Mouse (Mus musculus): ENCODE data around the gene Ncmap.
A peak's percentile ranks its signal among the peaks of the same experiment; 100 is the strongest.

Gene Ncmap

DNA sequence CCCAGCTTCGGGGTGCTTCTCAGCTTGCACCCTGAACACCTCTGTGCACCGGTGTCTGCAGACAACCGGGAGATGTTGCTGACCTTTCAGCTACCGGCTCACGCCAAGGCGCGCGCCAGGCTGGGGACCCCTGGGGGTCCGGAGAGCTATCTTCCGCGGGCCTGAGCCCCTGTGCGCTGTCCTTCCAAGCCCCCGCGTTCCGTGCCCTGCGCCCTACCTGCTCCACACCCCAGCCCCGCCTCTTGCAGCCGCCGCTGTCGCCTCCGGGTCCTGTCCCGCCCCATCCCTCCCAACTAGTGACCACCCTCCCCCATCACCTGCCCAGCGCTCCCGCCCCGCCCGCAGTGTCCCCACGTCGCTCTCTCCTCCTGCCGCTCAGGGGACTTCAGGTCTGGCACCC lies at the start of gene Ncmap:
Gene Ncmap, minus strand, starts transcription at position 237 of the 400 bp plus-strand sequence.
- DNase-seq, result no peak

DNA sequence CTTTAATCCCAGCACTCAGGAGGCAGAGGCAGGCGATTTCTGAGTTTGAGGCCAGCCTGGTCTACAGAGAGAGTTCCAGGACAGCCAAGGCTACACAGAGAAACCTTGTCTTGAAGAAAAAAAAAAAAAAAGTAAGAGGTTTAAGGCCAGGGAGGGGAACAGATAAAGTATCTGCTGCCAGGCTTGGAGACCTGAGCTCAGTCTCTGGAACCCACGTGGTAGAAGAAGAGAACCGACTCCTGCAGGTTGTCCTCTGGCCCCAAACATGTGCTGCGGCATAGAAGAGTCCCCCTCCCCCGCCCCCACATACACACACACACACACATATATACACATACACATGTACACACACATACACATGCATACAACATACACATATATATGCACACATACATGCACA lies 44.4 kb upstream of the Ncmap start:
- DNase-seq, result no peak

DNA sequence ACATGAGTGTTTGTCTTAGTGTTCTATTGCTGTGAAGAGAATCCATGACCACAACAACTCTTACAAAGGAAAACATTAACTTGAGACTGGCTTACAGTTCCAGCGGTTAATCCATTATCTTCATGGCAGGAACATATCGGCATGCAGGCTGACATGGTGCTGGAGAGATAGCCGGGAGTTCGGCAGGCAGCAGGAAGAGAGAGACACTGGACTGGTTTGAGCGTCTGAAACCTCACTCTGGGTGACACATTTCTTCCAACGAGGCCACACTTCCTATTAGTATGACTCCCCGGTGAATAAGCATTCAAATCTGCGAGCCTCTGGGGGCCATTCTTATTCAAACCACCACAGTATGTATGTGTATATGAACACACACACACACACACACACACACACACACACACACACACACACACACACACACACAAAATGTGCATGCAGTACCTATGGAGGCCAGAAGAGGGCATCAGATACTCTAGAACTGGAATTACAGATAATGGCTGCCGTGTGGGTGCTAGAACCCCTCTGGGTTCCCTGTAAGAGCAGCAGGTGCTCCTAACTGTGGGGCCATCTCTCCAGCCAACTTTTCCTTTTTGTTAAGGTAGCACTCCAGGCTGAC lies 42.0 kb upstream of the Ncmap start:
- DNase-seq, result no peak

DNA sequence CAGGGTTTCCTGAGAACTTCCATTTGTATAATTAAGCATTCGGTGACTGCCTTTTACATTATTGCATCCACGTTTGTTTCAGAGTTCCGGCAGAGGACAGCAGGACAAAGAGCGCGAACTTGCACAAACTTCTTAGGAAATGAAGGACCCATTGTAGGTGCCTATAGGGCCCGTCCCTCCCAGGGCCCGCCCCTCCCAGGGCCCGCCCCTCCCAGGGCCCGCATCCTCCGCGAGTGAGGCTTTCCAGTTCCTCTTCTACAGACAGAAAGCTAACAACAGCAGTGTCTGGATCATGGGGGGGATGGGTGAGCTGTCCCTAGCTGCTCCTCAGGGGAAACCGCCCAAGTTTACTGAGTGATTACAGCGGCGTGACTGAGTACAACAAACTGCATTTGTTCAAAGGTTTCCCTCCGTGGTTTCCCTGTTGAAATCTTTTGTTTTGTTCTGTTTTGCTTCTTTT lies 41.2 kb upstream of the Ncmap start:
- DNase-seq, result no peak

DNA sequence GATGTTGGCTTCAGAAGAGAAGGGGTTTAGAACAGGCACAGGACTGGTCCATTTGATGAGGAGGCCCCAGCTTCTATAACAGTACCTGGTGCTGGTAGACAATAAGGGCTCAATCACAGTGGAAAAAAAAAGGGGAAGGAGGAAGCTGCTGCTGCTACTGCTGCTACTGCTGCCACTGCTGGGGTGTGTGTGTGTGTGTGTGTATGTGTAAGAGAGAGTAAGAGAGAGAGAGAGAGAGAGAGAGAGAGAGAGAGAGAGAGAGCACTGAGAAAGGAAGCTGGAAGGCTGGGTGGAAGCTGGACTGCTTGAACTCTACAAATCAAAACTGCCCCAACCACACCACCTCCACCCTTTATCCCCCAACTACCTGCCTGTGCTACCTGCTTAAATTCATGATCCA lies 39.9 kb upstream of the Ncmap start:
- no peak for DNase-seq

DNA sequence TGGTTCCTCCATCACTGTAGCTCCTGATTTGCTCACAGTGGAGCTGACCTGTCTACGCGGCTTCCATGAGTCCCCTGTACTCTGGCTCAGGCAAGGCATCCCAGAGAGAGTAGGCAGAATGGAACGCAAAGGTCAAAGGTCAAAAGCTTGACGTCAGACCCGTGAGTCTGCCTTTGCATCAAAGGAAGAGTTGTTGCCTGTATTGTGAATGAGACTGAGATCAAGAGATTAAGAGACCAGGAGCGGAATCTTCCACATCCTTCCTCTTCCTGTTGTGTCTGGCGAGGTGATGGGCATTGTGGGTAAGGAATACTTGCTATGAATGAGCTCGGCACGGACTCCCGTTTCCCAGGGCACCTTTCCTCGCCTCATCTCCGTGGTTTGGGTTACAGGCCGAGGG lies 38.3 kb upstream of the Ncmap start:
- no peak for DNase-seq

DNA sequence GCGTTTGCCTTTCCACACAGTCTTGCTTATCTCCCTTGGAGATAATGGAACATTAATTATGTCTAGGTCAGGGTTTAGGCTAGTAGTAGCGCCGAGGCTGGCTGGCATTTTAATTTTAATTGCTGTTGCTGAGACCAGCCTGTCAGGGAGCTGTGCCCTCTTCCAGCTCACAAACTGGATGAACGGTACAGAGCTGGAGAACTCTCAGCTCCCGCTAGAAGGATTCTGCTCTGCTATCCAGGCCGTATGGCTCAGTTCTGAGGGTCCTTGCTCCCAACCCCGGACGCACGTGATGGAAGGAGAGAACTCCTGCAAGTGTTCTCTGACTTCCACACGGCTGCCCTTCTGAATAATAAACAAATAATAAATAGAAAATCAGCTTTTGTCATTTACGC lies 36.4 kb upstream of the Ncmap start:
- DNase-seq, result no peak

DNA sequence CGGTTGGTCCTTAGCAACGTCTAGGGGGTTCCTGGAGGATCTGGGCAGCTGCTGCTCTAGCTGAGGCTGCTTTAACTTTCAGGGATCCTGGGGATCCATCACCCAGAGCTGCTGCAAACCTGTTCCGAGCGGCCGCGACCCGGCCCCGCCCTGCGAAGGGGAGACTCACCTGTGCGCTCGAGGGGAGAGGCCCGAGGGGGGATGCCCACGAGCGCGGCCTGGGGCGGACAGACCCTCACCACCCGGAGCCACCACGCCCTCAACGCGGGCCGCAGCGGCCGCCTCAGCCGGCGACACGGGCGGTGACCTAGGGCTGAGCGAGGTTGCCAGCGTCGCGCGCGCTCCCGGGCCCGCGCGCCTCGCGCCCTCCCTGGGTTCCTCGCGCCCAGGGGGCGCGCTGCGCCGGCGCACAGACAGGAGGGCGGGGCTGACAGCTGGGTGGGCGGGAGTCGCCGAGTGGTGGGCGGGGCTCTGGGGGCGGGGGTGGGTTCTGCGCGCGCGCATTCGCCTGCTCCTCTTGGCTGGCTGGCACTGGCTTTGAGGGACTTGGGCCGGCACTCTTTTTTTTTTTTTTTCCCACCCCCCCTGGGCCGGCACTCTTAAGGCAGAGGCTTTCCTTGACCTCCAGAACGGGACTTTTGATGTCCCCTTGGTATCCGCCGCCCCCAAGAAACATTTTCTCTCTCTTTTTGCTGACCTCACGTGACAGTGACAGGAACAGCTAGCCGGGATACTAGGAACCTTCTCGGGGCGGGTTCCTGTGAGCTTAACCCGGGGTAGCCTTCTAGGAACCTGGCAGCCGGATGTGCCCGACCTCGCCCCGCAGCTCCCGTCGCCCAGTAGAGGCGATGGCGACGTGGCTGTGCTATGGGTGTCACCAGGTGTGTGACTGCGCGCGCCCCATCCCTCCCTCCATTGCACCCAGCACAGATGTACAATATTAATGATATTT lies 35.7 kb upstream of the Ncmap start, which contains the start of gene Rcan3:
Gene Rcan3, minus strand, starts transcription at position 411 of the 952 bp plus-strand sequence.
- peak; percentile 81 for DNase-seq

DNA sequence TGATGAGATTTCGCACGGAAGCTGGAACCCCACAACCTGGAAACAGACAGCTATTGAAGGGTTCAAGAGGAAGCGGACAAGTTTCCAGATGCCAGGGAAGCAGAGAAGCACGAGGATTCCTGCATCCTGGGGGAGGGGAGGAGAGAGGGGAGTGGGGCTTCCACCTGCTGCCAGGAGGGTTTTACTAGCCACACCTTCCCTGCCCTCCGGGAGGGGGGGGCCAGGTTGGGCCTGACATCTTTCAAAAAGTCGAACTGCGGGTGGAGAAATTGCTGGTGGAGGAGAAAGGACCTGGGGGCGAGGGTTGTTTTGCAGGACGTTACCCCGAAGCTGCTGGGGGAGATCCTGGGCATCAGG lies 35.0 kb upstream of the Ncmap start:
- DNase-seq, result peak; percentile 69

DNA sequence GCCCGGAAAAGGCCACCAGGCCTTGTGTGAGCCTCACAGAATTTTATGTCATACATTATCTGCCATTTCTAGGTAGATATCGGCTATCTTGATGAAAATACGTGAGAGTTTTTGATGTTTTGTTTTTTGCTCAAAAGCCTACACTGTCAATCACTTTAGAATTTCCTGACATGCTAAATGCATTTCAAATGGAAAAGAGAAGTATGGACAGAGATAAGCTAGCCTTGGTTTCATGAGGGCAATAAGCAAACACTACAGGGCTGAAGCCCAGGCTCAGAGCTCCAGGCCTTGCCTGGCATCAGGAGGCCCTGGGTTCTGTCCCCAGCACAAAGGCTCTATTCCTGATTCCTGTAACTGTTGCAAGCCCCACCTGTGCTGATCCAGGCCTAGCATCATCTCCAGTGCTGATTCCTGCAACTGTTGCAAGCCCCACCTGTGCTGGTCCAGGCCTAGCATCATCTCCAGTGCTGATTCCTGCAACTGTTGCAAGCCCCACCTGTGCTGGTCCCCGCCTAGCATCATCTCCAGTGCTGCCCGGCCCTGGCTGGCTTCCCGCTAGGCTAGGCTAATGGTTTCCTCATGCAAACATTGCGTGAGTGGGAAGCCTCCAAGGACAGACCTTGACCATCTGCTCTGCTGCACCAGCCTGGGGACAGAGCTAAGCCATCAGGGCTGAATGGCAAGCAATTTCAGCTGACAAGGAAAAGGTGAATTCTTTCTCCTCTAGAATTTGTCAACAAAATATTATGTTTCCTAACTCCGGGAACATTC lies 32.1 kb upstream of the Ncmap start:
- peak; percentile 89 for DNase-seq

DNA sequence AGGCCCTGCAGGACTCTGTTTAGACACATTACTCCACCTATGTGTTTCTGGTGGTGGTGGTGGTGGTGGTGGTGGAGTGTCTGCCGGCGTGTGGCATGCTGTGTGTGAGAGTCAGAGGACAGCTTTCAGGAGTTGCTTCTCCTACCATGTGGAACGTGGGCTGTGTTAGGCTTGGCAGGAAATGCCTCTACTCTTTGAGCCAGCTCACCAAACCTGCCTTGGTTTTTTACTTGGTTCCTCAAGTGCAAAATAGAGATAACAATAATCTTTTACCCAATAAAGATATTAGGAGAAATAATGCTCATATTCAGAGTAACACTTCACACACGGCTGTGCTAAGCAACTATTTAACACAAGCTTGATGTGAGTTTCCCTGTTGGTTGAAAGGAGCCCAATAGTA lies 31.4 kb upstream of the Ncmap start:
- no peak for DNase-seq

DNA sequence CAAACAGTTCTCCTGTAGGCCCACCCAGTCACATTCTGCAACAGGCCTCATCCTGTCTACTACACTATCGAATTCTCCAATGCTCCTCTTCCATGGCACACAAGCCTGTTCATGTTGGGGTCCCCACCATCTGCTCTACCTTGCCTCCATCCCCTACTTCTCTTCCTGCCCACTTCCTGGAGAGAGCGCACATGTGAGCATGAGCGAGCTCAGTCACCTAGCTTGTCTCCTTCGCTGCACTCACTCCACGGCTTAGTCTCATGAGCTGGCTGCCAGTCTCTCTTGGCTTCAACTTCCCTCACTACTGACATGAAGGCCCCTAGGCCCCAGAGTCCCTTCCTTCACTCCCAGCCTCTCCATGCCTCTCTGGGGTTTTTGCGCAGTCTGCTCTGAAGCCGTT lies 28.6 kb upstream of the Ncmap start:
- DNase-seq, result no peak

DNA sequence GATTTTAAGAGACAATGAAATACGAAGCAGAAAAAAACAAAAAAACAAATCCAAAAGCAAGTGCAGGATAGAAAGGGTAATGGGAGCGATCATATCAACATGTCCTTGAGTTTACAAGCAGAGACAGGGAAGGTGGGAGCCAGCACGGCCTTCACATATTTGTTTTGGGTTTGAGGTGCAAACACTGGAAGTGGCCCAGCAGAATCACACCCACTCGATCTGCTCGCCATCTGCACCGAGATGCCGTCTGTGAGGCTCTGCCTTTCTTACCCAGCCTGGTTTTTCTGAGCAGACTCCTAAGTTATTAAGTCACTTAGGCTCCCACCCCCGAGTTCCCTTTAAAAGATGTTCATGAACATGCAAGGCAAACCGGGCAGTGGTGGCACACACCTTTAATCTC lies 27.6 kb upstream of the Ncmap start:
- DNase-seq, result peak; percentile 78

DNA sequence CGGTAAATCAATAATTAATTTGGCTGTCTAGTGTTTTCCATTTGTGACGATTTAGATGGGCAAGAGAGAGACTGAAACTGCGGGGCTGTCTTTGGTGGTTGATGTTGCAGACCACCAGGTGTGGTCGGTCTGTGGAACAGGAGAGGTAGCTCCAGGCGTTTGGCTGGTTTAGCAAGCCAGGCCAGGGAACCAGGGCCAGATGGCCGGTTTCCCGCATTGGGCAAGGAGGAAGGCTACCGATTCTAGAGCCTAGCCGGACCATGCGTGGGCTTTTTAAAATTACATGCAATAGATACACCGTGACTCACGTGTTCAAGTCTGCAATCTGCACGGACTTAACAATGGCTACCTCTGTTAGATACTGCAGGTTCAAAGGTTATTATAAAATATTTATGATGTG lies 22.9 kb upstream of the Ncmap start:
- peak; percentile 65 for DNase-seq

DNA sequence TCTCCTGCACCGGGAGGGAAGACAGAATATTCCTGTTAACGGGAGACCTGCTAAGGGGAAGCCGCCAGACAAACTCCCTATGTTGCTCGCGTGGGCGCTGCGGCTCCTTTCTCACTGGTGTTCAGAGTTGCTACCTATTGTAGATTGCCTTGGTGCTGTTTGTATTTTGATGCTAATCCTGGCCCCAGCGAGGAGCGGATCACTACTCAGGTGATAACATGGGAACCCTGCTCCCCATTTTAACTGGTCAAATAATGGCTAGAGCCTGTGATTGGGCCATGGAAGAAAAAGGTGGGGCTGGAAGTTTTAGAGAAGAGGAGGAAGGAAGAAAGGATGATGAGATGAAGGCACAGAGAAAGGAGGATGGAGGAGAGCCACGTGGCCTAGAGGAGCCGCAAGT lies 22.4 kb upstream of the Ncmap start:
- no peak for DNase-seq

DNA sequence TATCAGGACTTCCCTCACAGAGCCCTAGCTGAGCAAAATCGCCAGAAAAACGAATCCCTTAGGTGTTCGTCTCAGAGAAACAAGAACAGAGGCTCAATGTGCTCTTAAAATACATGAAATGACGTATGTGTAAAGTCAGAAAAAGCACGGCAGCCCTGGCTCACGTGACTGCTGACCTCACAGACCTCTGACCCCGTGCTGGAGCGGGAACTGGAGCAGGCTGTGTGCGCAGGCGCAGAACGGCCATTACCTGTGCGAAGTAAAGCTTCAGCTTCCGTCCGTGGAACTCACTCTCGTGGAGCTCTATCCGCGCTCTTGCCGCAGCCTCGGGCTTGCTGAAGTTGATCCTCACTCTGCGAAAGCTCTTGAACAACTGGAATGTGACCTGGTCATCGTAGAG lies 22.0 kb upstream of the Ncmap start:
- DNase-seq, result no peak

DNA sequence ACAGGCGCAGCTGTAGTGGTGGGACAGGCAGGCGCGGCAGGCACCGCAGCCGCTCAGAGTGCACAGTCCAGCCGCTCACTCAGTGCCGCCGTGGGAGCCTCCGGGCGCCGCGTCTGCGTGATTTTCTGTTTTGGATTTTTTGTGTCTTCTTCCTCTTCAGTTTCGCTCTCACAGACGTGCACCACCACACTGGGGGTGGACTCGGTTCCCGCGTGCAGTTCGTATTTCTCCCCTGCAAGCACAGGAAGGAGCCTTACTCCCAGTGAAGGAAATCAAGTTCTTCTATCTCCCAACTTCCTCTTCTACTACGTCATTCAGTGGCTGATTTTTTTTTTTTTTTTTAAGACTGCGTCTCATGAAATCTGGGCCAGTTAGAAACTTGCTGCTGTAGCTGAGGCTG lies 18.3 kb upstream of the Ncmap start:
- DNase-seq, result no peak

DNA sequence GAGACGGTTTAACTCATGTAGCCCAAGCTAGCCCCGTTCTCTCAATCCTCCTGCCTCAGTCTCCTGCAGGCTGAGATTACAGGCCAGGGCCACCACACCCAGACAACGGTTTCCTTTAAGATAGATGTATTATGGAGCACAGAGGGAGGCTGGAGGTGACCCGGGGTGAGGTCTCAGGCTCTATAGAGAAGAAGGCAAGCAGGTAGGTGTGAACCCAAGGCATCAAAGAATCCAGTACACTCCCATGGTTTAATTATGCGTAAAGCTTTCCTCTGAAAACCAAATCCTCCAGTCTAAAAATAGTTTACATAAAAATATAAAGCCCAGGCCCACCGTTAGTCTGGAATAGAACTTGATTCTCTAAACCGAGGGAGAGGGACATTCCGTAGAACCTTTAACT lies 15.5 kb upstream of the Ncmap start:
- no peak for DNase-seq

DNA sequence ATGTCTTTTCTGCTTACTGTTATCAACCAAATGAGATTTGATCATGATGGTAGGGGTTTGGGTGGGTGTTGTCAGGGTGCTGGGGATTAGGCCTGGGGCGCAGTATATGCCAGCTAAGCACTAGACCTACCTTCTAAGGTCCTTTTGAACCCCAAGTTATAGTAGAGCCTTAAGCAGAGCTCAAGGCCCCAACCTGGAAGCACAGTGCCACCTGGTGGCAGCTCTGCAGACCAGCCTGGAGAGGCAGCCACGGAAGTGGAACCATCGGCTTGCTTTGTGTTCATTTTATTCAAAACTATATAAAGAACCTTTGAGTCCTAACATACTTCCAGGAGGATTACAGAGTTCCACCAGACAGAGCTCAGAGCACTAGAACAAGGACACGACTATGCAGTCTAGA lies 13.6 kb upstream of the Ncmap start:
- DNase-seq, result peak; percentile 38

DNA sequence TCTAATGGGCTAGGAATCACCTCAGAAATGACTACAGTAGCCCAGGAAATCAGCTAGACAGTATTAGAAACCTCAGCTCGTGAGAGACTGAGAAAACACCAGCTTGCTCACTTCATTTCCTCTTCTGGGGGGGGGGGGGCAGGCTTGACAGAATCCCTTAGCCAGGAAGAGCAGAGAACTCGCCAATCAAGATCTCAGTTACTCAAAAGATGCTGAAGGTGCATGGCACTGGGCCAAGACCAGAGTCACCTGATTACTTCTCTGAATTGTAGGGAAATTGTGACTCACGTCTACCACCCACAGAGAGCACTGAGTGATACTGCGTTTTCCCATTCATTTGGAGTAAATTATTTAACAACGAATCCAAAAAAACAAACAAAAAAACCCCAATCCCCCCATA lies 8.2 kb upstream of the Ncmap start:
- no peak for DNase-seq

DNA sequence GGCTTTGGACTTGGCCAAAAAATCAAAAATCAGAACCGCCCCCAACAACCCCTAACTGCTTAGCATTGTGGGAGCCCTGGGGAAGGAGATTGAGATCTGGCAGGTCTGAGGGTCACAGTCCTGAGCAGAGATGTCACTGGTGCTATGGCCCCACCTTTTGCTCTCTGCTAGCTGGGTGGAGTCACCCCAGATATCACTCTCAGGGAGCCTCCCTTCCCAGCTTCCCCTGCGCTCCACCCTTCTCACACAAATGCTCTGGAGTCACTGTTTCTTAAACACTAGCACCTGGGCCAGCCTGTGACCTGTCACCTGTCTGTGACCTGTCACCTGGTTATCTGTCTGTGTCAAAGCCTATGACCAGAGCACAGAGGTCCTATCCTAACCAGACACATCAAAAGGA lies 6.9 kb upstream of the Ncmap start:
- no peak for DNase-seq

DNA sequence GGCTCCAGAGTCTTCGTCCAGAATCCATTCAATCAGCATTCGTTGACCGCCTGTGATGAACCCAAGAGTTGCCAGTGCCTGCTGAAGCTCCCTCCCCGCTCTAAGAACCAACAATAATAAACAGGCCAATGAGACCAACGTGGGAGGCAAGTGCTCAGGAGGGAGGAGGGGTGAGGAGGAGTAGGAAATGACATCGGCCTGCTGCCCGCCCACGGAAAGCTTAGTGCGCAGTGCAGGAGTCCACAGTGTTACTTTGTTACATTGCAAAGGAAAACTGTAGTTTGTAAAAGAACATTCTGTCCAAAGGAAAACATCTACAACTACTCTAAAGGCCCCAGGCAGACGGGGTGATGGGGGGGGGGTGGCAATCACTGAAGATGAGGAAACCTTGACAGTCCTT lies 6.0 kb upstream of the Ncmap start:
- DNase-seq, result no peak

DNA sequence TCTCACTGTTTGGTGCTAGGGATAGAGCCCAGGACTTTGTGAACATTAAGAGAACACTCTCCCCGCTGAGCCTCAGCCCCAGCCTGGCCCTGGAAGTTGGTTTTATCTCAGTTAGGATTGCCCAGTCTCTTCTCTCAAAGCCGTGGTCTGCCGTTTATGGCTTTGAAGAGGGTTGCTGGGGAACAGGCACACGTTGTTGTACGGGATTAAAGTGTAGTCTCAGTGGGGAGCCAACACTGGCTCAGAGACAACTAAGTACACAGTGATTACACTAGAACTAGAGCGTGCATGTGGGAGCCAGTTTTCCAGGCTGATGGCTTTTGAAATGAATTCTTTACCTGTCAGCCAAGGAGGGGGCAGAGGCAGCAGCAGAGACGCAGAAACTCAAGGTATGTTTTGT lies 3.9 kb upstream of the Ncmap start:
- no peak for DNase-seq

DNA sequence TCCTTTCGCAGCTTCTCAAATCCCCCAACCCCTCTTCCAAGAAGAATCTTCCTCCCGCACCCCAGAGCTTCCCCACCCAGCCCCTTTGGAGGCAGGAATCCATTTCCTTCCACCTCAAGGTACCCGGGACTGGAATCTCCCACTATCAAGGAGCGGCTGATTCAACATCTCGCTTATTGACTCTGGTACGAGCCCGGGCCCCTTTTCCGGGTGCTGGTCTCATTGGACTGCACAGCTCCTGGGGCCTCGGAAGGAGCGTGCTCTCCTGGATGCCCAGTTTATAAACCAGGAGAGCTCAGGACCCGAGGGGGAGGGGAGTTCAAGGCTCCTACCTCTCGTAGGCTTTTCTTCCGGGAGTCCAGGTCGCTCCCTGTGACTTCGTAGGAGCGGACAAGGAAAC lies 476 bp downstream of the Ncmap start:
- DNase-seq, result no peak
